Mouse (Mus musculus): ENCODE results near the gene Sdk1.
A peak's percentile ranks its signal among the peaks of the same experiment; 100 is the strongest.

Gene Sdk1

DNA sequence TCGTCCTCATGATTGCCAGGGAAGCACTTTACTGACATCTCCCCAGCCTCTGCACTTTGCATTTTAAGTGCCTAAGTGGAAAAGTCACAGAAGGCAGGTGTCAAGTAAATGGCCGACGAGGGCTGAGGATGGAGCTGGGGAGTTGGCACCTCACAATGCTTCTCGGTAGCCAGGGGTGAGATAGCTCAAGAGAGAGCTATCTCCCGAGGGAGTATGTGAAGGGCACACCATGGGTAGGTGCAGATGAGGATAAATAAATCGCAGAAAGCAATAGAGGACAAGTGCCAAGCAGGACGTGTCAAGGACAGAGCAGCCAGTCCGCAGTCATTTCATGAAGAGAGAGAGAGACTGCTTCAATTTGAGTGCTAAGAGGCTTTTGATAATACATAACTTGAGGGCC is 655.1 kb downstream of the Sdk1 start:
- DNase-seq (ENCODE audit: low spot score) = no peak

DNA sequence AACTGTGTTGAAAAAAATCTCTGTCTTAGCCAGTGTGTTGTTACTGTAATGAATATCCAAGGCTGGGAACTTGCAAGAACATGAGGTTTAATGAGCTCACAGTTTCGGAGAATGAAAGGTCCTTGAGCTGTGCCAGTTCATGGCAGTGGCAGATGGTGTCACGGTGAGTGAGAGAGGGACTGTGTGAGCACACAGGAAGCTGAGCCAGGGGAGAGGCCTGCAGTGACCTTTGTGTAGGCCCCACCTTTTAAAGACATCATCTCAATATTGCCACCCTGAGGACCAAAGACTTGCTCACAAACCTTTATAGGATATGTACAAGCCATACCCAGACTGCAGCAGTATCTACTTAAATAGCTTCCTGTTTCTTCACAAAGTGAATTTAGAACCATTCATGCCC is 656.2 kb downstream of the Sdk1 start:
- DNase-seq (ENCODE audit: low spot score) = no peak

DNA sequence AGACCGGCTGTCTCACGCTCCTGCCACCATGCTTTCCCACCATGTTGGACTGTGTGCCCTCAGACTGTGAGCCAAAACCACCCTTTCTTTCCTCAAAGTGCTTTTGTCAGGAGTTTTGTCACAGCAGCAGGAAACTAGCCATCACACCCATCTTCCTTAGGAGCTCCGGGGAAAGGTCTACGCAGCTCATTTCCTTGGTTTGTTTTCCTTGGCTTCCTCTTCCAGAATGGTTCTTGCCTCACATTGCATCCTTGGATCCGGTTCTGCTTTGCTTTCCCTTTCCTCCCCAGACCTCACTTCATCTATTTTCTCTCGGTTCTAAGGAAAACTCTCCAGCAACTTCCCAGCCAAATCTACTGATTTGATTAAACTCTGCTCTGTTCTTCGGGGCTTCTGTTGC is 658.5 kb downstream of the Sdk1 start:
- no peak for DNase-seq (ENCODE audit: low spot score)

DNA sequence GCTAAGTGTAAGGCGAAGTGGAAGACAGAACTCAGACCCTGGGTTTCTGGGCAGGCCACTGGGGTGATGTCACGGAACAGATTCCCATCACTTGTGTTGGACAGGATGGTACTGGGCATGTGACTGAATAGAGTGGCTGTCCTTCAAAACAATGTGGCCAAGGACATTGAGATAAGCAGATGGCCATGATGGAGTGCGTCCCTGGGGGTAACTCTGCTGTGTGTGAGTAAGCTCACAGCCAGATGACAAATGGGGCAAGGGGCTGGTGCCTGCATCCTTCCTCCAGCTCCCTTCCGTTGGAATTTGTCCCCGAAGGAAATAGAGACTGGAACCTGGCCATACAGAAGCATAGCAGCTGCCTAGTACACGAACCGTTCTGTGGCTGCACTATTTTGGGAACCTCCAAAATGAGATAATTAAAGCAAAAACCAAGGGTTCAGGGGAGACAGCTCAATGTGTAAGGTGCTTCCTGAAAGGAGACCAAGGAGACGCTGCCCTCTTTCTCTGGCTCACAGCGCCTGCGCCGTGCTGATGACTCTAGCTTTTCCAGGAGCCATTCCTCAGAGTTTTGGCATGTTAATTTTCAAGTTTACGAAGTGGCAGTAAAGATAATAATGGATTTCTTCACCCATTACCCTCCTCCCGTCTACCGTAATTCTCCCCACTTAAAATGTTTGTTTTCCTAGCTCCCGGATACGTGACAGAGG is 661.4 kb downstream of the Sdk1 start:
- no peak for DNase-seq (ENCODE audit: low spot score)

DNA sequence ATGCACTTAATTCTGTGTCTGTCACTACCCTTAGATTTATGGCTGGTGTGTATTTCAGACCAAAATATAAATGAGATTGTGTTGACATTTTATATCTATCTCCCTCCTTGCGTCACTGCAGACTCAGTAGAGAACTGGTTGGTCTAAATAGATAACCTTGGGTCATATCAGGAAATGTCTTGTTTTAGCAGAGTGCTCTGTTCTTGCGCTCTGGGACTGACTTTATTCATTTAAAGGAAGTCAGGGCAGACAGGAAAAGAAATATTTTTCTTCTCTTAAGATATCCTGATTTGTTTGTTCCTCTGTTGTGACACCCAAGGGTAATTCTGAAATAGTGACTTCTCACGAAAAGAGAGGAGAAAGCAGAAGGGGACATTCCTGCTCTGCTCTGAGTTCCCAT is 669.2 kb downstream of the Sdk1 start:
- DNase-seq (ENCODE audit: low spot score) = no peak

DNA sequence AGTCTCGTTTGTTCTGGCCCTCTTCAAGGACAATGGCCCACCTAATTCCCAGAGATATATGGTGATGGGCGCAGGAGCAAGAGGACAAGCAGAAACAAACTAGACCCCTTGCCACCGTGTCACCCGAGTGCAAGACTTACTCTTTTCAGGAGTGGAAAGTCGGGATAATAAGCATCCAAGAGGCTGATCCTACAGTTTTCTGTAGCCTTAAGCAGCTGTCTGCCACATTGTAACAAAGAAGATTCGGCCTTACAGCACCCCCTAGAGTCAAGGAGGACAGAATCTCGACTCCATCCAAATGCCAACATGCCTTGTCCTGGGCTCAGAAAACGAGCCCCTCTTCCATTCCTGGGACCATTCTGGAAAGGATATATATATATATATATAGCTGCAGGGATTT is 669.6 kb downstream of the Sdk1 start:
- no peak for DNase-seq (ENCODE audit: low spot score)

DNA sequence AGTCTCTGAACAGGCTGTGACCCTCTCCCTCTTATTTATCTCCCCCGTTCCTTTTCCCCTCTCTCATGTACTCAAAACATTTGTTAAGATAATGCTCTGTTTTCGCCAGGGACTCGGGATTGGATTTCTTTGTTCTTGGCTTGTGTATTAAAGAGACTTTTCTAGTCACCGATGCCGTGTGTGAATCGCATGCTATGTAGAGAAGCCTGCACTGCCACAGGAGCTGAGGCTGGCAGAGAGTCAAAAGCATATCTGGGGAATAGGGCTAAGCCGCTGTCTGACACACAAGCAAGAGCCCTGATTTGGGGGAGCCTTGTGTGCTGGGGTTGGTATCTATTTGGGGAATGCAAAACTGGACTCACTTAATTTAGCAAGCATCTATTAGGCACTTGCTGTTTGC is 671.6 kb downstream of the Sdk1 start:
- no peak for DNase-seq (ENCODE audit: low spot score)

DNA sequence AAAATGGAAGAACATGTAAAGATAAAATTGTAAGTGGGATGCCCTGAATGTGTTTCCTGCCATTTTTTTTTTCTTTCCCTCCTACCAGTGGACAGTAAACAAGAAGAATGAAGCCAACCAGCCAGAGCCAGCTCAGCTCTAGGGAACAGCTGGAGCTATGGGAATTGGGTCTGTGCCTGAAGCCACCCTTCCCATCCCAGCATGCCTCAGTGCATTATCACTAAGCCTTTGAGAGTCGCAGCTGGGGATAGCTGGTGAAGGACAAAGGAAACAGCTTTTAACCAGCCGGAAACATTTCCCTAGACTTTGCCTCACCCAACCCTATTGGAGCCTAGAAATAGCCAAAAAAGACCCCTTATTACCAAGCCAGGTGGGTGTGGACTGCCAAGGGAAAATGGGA is 675.7 kb downstream of the Sdk1 start:
- DNase-seq (ENCODE audit: low spot score) = peak; percentile 11

DNA sequence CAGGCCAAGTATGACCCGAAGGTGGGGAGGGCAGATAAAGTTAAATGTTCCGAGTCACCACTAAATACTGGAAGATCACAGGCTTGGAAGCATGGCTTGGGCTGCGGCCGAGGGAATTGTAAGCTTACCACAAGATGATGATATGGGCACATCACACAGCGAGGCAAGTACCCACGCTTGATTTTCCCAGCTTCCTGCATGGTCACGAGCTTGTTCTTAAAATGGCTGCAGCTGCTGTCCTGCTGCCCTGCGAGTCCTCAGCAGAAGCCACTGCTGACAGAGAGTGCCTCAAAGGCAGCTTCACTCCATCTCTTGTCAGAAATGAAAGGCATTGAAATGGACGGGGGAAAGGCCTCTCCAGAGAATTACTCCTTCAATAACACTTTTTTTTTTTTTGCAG is 697.7 kb downstream of the Sdk1 start:
- DNase-seq (ENCODE audit: low spot score) = no peak

DNA sequence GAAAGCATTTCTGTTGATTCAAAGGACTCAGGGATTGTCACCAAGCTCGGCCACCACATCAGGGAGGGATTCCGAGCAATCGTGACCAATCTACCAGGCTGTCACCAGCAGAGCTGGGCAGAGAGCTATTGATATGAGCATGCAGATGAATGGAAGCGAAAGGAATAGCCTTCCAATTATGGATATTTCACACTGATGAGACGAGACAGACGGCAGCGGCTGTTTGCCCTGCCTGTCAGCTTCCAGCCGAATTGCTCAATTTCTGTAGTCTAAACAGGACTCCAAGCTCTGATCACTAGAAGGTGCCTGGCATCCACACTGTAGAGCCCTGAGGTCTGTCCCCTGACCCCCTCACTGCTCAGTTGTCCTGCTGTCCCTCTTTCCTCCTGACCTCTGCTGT is 699.3 kb downstream of the Sdk1 start:
- DNase-seq (ENCODE audit: low spot score) = no peak

DNA sequence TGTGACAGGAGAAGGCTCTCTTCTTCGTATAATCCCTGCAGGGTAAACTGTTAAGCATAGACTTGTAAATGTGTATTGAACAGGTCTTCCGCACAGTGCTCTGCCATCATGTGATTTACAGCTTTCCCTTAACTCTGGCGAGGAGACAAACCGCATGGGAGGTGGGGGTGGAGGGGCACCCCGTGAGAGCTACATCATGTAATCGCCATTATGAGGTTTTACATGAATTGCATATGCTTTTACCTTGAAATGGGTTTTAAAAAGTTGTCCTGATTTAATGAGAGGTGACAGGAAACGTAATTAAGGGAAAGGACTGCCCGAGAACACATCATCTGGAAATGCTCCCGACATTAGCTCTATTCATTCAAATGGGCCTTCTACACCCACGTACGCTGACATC is 709.5 kb downstream of the Sdk1 start:
- DNase-seq (ENCODE audit: low spot score) = no peak

DNA sequence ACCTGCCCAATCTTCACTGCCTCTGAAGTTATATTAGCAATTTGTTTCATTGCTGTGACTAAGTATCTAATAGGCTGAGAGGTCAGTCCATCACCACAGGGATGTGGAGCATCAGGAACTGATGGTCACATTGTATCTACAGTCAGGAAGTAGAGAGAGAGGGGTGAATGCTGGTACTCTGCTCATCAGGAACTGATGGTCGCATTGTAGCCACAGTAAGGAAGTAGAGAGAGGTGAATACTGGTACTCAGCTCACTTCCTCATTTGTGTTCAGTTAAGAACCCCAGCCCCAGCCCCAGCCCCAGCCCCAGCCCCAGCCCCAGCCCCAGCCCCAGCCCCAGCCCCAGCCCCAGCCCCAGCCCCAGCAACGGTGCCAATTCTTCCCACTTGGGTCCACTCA is 711.0 kb downstream of the Sdk1 start:
- DNase-seq (ENCODE audit: low spot score) = no peak

DNA sequence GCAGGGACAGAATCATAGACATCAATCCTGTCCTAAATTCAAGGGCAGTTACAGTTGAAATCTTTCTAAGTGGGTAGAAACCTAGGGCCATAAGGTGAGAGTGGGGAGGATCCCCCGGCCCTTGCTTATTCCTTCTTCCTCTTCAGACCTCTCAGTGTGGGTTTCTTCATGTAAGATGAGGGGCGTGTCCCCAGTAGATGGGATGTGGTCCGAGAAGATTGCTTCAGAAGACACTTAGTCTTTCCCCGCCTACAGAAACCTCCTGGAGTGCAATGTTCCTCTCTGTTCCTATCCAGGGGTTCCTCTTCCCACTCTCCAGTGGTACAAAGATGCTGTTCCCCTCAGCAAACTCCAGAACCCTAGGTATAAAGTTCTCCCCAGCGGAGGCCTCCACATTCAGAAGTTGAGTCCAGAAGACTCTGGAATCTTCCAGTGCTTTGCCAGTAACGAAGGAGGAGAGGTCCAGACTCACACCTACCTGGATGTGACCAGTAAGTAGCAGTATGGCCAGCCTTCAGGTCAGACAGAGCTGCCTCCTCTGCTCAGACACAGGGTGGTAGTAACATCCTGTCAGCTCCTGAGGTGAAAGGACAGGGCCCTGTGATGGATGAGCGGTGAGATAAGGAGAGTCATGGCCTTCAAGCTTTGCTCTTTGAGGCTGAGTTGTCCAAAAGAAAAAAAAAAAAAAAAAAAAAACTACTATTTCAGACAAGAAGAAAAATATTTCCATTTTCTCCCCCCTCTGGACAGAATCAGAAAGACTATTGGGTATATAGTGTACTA is 711.6 kb downstream of the Sdk1 start:
- no peak for DNase-seq (ENCODE audit: low spot score)

DNA sequence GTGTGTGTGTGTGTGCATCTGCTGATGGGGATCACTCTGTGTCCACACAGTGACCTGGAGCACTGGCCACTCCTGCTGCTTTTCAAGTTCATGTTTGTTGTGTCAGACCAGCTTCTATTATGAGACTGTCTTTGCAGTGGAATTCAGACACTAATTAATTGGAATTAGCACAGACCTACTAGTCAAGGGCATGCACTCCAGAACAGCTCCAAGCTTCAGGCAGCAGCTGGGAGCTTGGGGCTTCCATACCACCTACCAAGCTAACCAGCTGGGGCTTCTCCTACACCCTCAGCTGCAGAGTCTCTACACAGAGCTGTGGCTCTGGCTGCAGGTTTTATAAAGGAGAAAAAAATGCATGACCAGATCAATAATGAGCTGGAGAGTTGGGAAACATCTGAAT is 729.8 kb downstream of the Sdk1 start:
- no peak for DNase-seq (ENCODE audit: low spot score)

DNA sequence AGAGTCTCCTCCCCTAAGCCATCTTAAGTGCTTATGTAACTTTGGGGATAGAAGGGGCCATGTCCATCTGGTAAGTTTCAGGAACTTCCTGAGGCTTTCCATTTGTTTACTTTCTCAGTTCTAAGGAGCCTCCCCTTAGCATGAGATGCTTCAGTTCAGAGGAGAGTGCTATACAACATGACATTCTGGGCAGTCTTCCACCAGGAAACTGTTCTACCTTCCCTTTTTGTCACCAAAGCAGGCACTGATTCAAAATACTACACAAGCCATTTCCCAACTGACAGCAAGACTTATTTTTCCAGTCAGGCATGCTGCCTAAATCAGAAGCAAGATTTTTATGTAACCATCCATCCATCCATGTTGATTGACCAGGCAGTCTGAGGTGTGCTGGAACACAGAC is 738.2 kb downstream of the Sdk1 start:
- DNase-seq (ENCODE audit: low spot score) = no peak

DNA sequence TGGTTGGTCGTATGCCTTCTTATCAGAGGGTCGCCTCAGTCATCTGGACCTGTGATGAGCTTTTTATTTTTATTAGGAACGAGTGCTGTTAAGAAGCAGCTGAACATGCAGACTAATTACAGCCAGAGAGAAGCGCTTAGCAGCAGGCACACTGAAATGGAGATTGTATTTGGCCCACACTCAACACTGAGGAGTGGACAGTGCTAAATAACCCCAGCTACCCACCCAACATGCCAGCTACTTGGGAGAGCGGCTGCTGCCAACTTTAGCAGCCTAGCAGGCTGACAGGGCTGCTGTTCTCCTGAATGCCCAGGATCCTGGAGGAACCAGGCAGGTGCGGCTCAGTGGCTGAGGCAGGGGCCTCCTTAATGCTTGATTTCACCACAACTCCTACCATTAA is 739.5 kb downstream of the Sdk1 start:
- DNase-seq (ENCODE audit: low spot score) = no peak

DNA sequence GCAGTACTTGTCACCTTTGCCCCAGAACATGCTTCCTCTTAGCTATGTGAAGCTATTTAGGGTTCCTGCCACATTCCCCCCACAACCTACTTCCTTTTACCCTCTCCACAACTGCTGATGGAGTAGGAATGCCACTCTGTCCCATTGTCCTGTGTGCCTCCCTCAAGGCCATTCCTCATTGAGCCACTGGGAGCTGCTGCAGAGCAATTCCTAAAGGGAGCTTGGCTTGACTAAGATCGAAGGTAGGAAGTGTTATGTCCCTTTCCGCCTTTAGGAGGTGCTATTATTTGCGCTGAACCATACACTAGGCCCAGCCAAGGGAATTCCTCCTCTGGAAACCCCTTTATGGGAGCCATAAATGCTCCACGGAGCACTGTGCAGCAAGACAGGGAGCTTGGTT is 743.0 kb downstream of the Sdk1 start:
- no peak for DNase-seq (ENCODE audit: low spot score)

DNA sequence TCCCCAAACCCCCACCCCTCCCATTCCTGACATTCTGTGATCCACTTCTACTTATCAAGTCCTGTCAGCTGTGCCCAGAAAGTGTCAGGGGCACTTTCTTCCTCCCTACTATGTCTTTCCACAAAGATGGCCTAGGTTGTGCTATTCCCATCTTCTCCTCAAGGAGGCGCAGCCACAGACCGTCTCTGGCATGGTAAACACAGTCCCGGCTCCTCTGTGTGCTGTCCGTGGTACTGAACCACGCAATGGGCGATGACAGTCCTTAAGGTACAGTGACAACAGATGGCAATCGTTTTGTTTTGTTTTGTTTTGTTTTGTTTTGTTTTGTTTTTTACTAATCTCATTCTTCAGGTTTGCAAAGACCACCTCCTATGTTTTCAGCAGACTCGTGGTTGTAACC is 743.7 kb downstream of the Sdk1 start:
- DNase-seq (ENCODE audit: low spot score) = peak; percentile 49

DNA sequence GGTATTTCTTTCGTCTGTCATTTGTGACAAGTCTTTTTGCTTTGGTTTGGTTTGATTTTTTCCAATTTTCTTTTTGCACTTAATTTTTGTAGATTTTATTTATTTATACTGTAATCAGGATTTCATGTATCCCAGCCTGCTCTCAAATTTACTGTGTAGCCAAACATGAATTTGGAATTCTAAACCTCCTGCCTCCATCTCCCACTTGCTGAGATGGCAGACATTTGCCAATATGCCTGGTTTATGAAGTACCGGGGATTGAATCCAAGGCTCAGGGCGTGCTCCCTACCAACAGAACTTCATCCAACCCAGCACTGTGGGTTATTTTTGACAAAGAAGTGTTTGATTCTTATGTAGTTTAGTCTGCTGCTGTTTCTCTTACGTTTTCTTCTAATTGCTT is 744.3 kb downstream of the Sdk1 start:
- no peak for DNase-seq (ENCODE audit: low spot score)

DNA sequence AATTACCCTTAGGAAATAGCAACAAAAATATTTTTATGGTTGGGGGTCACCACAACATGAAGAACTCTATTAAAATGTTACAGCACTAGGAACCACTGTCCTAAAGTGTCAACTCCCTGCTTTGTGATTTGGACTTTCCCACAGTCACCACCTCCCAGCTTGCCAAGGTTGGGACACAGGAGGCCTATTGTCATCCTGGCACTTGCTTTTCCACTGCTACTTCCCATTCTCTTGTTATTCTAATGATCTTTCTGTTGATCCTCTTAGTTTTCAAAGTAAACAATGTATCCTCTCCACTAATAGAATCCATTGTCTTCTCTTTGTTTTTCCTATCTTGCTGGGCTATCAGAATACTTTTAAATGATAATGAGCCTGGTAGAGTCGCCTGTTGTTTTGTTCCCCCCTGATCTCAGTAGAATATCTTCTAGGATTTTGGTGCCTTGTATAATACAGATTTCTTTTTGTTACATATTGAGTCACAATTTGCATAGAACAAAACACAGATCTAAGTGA is 746.1 kb downstream of the Sdk1 start:
- no peak for DNase-seq (ENCODE audit: low spot score)

DNA sequence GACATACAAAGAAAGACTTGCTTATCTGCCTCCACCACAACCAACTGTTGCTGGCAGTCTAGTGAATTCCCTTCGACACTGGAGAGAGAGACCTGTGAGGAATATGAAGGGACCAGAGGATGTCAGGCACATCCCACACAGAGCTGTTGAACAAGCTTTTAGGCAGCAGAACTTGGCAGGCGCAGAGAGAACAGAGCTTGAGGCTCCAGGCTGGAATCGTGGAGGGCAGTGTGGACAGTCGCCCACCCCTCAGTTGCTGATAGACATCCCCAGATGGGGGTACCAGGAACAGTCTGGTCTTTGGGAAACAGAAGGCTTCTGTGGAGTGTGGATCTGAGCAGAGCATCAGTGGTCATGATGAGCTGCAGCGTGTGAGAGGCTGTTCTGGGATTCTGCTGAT is 747.4 kb downstream of the Sdk1 start:
- DNase-seq (ENCODE audit: low spot score) = no peak

DNA sequence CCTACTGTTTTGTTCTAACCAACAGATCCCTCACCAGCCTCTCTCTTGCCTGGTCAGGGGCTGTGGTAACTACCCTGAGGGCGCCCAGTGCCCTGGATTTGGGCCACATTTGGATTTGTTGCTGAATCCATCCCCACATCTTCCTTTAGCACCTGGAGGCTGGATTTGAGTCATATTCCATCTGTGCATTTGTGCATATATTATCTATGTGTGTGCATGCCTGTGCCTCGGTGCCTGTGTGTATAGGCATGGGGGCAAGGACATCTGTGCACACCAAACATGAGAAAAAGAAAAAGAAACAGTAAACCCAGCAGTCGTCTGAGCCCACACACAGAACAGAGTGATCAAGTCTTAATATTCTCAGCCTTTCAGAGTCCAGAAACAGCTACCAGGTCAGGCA is 752.9 kb downstream of the Sdk1 start:
- DNase-seq (ENCODE audit: low spot score) = no peak

DNA sequence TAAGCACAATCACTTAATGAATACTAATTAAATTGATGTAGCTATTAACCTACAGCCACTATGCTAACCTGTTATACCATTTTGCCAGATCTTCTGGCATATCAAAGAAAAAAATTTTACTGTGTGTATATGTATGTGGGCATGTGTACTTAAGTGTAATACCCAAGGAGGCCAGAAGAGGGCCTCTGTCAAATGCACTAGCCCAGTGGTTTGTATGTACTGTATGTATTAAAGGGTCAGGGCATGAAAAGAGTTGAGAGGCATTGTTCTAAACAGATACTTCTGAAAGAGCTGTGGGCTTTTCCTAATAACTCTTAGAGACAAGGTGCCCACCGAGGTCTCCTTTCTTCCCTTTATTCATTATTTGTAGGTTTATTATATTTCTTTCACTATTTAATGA is 759.0 kb downstream of the Sdk1 start:
- no peak for DNase-seq (ENCODE audit: low spot score)

DNA sequence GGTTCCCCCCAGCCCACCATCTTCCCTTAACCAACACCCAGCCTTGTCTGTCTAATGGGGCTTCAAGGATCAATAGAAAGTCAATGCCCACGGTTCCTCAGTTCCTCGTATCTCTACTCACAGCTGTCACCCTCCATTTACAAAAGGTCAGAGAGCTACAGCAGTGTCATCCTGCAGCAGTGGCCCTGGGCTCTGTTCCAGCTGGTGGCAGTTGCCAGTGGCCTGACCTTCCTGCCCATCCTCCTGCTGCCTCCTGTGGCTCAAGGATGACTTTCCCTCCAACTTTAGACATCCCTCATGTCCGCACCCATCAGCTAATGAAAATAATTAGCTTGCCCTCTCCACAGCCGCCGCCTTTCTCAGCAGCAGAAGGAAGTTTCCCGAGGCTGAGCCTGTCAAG is 759.8 kb downstream of the Sdk1 start:
- no peak for DNase-seq (ENCODE audit: low spot score)
